Mouse (Mus musculus) midbrain, embryonic 13.5 days (tissue): ENCODE measurements at regions not wholly inside any gene's neighbourhood (a gene's known extent, or its start where the extent isn't known, plus 50 kb on each side); places are given as distances from the start of the nearest gene placed in this dataset.

ENCODE experiments used
- ATAC-seq: fragments of 200-750 bp; cut with Nextera tagmentation; 2 replicates; pipeline ENCODE4 v1.8.0; 2017; ENCODE audit warnings: mild to moderate bottlenecking, moderate TSS enrichment, moderate library complexity
- H3K27ac ChIP-seq: fragments of 300-500 bp; sonication (generic); 2 replicates; pipeline ENCODE4 v1.5.1; 2015; ENCODE audit warnings: inconsistent platforms, mild to moderate bottlenecking, moderate library complexity
- H3K27me3 ChIP-seq: fragments of 300-500 bp; sonication (generic); 2 replicates; pipeline ENCODE4 v1.6.1; 2015; ENCODE audit warnings: mild to moderate bottlenecking, inconsistent platforms
- H3K36me3 ChIP-seq: fragments of 300-500 bp; sonication (generic); 2 replicates; pipeline ENCODE4 v1.6.1; 2015; ENCODE audit warnings: mild to moderate bottlenecking, inconsistent platforms
- H3K4me1 ChIP-seq: fragments of 300-500 bp; sonication (generic); replicated peaks from 2 replicates; pipeline ENCODE4 v1.6.1; 2015; ENCODE audit warnings: inconsistent platforms
- H3K4me2 ChIP-seq: fragments of 300-500 bp; sonication (generic); replicated peaks from 2 replicates; pipeline ENCODE4 v1.6.1; 2015; ENCODE audit warnings: moderate library complexity, mild to moderate bottlenecking, inconsistent platforms
- H3K4me3 ChIP-seq: fragments of 300-500 bp; sonication (generic); replicated peaks from 2 replicates; pipeline ENCODE4 v1.5.1; 2015; ENCODE audit warnings: mild to moderate bottlenecking, inconsistent platforms
- H3K9ac ChIP-seq: fragments of 300-500 bp; sonication (generic); replicated peaks from 2 replicates; pipeline ENCODE4 v1.6.1; 2015; ENCODE audit warnings: mild to moderate bottlenecking, inconsistent platforms
- H3K9me3 ChIP-seq: fragments of 300-500 bp; sonication (generic); 2 replicates; pipeline ENCODE4 v1.6.1; 2016; ENCODE audit warnings: mild to moderate bottlenecking, inconsistent platforms
- WGBS: fragments of 180-500 bp; shearing (Covaris S2); methylation state at CpG from one replicate; pipeline ENCODE4 v1.1.7; 2015; 5-methylcytosine and 5-hydroxymethylcytosine counted together

GRCm38 (mm10) chr1:110194481-110194880 lies 212.2 kb downstream of the Cdh7 start:
- Histone ChIP-seq H3K4me1 (no peaks in the 10 kb centered on the region), H3K9ac (no peak overlapping the region), H3K36me3 (no peaks in the 10 kb centered on the region), H3K4me2 (no peak overlapping the region), H3K9me3 (no peaks in the 10 kb centered on the region), H3K27ac (no peak overlapping the region), H3K4me3 (no peak overlapping the region), H3K27me3 (no peaks in the 10 kb centered on the region)
- WGBS: 89% methylated on average over 2 of the region's 2 CpGs
- ATAC-seq: 0 out of 2 replicates have a peak, but pooled peaks have one; percentile 24

- Histone ChIP-seq H3K9me3 (no peaks in the 10 kb centered on the region), H3K4me3 (no peak overlapping the region)
Observed at GRCm38 (mm10) chr1:110215956-110216355, 233.7 kb downstream of the Cdh7 start.

DNA sequence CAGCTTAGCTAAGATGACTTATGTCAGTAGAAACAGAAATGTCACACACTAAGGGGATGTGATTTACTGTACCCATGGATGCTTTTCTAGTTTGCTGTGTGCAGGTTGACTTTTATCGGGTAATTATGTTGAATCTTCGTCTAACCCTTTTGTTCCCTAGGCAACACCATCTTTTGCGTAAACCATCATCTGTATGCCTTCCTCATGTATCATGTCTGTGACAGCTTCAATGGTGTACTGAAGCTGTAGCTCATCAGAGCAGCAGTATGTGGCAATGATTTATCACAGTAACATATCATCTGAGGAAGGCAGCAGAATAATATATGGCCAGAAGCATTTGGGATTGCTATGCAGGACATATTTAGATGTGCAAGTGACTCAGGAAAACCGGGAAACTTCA lies 264.0 kb downstream of the Cdh7 start:
- Histone ChIP-seq H3K36me3 (no peaks in the 10 kb centered on the region), H3K27ac (no peak overlapping the region), H3K9ac (no peak overlapping the region), H3K9me3 (no peaks in the 10 kb centered on the region), H3K4me2 (no peak overlapping the region), H3K4me3 (no peak overlapping the region), H3K27me3 (no peaks in the 10 kb centered on the region), H3K4me1 (no peaks in the 10 kb centered on the region)
- ATAC-seq: no peak
- WGBS: 84% methylated on average over 4 of the region's 4 CpGs

More at GRCm38 (mm10) chr1:110215956-110216355, 233.7 kb downstream of the Cdh7 start:
- Histone ChIP-seq H3K27me3 (no peaks in the 10 kb centered on the region), H3K4me1 (no peaks in the 10 kb centered on the region), H3K36me3 (no peaks in the 10 kb centered on the region), H3K9ac (no peak overlapping the region), H3K4me2 (no peak overlapping the region), H3K27ac (no peak overlapping the region)
- 77% methylated on average over 1 of the region's 1 CpGs for WGBS
- ATAC-seq: no peak
